Mouse (Mus musculus): ENCODE measurements around the gene Klf16. TPM values are rescaled to one million over a fixed set of nuclear protein-coding genes. Genes with fewer than 3 reads are reported as not detected.
A peak's percentile ranks its signal among the peaks of the same experiment; 100 is the strongest.

Gene Klf16
- polyA plus RNA-seq, 1 experiment = 8.7 TPM

- Histone ChIP-seq H3K27ac (ENCODE audit: insufficient read depth, low read depth, low read length) (no peak overlapping the region), H3K4me3 (ENCODE audit: insufficient read depth, low read depth, low read length) (no peak overlapping the region), H3K27me3 (replicated peaks; ENCODE audit: control insufficient read depth, insufficient read depth, low read length) (no peaks in the 10 kb centered on the region), H3K36me3 (ENCODE audit: control insufficient read depth, insufficient read depth, low read length) (no peaks in the 10 kb centered on the region), H3K4me1 (ENCODE audit: control insufficient read depth, insufficient read depth, low read length) (0 out of 2 replicates have a peak, but pooled peaks cover 5% of the 10 kb centered on the region)
- 72% methylated on average over 21 of the region's 21 CpGs for WGBS
- TF ChIP-seq POLR2A (IDR thresholded peaks at IDR 0.05; ENCODE audit: low read depth, low read length) = no peak
- TF ChIP-seq CTCF (conservative IDR thresholded peaks at IDR 0.05; ENCODE audit: insufficient read depth, insufficient read length, low read depth, low read length) = no peak
- DNase-seq = no peak
These were observed 27.8 kb downstream of the Klf16 start for GRCm38 (mm10) chr10:80549279-80549678.

GRCm38 (mm10) chr10:80548428-80549006 lies 28.6 kb downstream of the Klf16 start:
- DNase-seq = peak; percentile 63
- peak; percentile 76 for TF ChIP-seq CTCF (conservative IDR thresholded peaks at IDR 0.05; ENCODE audit: insufficient read depth, insufficient read length, low read depth, low read length)
- no peak for TF ChIP-seq POLR2A (IDR thresholded peaks at IDR 0.05; ENCODE audit: low read depth, low read length)
- H3K4me1 ChIP-seq (ENCODE audit: control insufficient read depth, insufficient read depth, low read length) = no peaks in the 10 kb centered on the region
- H3K27me3 ChIP-seq (replicated peaks; ENCODE audit: control insufficient read depth, insufficient read depth, low read length) = no peaks in the 10 kb centered on the region
- WGBS = 71% methylated on average over 10 of the region's 10 CpGs
- no peak overlapping the region for H3K27ac ChIP-seq (ENCODE audit: insufficient read depth, low read depth, low read length)
- no peak overlapping the region for H3K4me3 ChIP-seq (ENCODE audit: insufficient read depth, low read depth, low read length)
- 0 out of 2 replicates have a peak, but pooled peaks cover 2% of the 10 kb centered on the region for H3K36me3 ChIP-seq (ENCODE audit: control insufficient read depth, insufficient read depth, low read length)

DNA sequence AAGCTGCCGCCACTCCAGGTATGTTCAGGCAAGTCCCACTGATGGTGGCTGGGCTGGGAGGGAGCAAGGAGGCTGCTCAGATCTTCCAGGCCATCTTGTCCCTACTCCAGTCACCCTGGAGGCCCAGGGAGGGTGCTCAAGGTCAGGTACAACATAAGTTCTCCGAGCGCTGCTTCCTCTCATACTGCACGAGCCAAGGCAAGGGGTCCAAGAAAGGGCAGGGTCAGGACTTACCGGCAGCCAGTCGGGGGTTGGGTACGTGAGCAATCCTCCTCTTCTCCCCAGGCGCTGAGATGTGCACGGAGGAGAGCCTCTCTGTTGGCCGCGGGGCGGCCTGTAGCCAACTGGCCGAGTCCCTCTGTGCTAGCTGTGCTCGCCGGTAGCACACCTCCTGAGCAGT lies 29.6 kb downstream of the Klf16 start:
- no peak for TF ChIP-seq POLR2A (IDR thresholded peaks at IDR 0.05; ENCODE audit: low read depth, low read length)
- TF ChIP-seq CTCF (conservative IDR thresholded peaks at IDR 0.05; ENCODE audit: insufficient read depth, insufficient read length, low read depth, low read length) = no peak
- Histone ChIP-seq H3K27ac (ENCODE audit: insufficient read depth, low read depth, low read length) (no peak overlapping the region), H3K36me3 (ENCODE audit: control insufficient read depth, insufficient read depth, low read length) (peaks cover 3% of the 10 kb centered on the region; the same call in 1 of the 2 replicates), H3K27me3 (replicated peaks; ENCODE audit: control insufficient read depth, insufficient read depth, low read length) (no peaks in the 10 kb centered on the region), H3K4me1 (ENCODE audit: control insufficient read depth, insufficient read depth, low read length) (no peaks in the 10 kb centered on the region), H3K4me3 (ENCODE audit: insufficient read depth, low read depth, low read length) (no peak overlapping the region)
- 90% methylated on average over 15 of the region's 15 CpGs for WGBS
- DNase-seq = no peak

GRCm38 (mm10) chr10:80546945-80547344 lies 30.2 kb downstream of the Klf16 start:
- no peak for DNase-seq
- 94% methylated on average over 4 of the region's 4 CpGs for WGBS
- Histone ChIP-seq H3K27ac (ENCODE audit: insufficient read depth, low read depth, low read length) (no peak overlapping the region), H3K36me3 (ENCODE audit: control insufficient read depth, insufficient read depth, low read length) (peaks cover 3% of the 10 kb centered on the region; the same call in 1 of the 2 replicates), H3K27me3 (replicated peaks; ENCODE audit: control insufficient read depth, insufficient read depth, low read length) (no peaks in the 10 kb centered on the region), H3K4me1 (ENCODE audit: control insufficient read depth, insufficient read depth, low read length) (no peaks in the 10 kb centered on the region), H3K4me3 (ENCODE audit: insufficient read depth, low read depth, low read length) (no peak overlapping the region)
- no peak for TF ChIP-seq POLR2A (IDR thresholded peaks at IDR 0.05; ENCODE audit: low read depth, low read length)
- TF ChIP-seq CTCF (conservative IDR thresholded peaks at IDR 0.05; ENCODE audit: insufficient read depth, insufficient read length, low read depth, low read length) = no peak

GRCm38 (mm10) chr10:80545590-80545989 lies 31.5 kb downstream of the Klf16 start:
- WGBS = 91% methylated on average over 8 of the region's 8 CpGs
- no peak for DNase-seq
- TF ChIP-seq CTCF (conservative IDR thresholded peaks at IDR 0.05; ENCODE audit: insufficient read depth, insufficient read length, low read depth, low read length) = no peak
- no peak for TF ChIP-seq POLR2A (IDR thresholded peaks at IDR 0.05; ENCODE audit: low read depth, low read length)
- Histone ChIP-seq H3K36me3 (ENCODE audit: control insufficient read depth, insufficient read depth, low read length) (peaks cover 3% of the 10 kb centered on the region; the same call in 1 of the 2 replicates), H3K4me1 (ENCODE audit: control insufficient read depth, insufficient read depth, low read length) (no peaks in the 10 kb centered on the region), H3K27ac (ENCODE audit: insufficient read depth, low read depth, low read length) (no peak overlapping the region), H3K27me3 (replicated peaks; ENCODE audit: control insufficient read depth, insufficient read depth, low read length) (no peaks in the 10 kb centered on the region), H3K4me3 (ENCODE audit: insufficient read depth, low read depth, low read length) (no peak overlapping the region)

DNA sequence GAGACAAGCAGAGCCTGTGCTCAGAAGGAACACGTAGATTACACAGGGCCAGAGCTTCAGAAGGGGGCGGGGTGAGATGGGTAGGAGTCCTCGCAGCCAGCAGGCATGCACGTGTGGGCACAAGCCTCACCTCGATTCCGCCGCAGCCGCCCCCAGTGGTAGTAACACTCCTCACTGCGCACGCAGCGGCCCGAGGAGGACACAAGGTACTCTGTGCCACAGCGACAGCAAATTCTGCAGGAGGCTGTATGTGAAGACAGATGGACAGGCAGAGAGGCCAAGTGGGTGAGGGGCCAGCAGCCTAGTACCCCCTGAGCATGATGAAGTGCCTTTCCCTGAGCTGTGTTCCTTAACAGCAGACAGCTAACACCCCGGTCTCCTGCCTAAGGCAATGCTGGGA lies 33.2 kb downstream of the Klf16 start:
- Histone ChIP-seq H3K4me1 (ENCODE audit: control insufficient read depth, insufficient read depth, low read length) (no peaks in the 10 kb centered on the region), H3K27ac (ENCODE audit: insufficient read depth, low read depth, low read length) (no peak overlapping the region), H3K36me3 (ENCODE audit: control insufficient read depth, insufficient read depth, low read length) (peaks cover 3% of the 10 kb centered on the region; the same call in 1 of the 2 replicates), H3K27me3 (replicated peaks; ENCODE audit: control insufficient read depth, insufficient read depth, low read length) (no peaks in the 10 kb centered on the region), H3K4me3 (ENCODE audit: insufficient read depth, low read depth, low read length) (no peak overlapping the region)
- TF ChIP-seq CTCF (conservative IDR thresholded peaks at IDR 0.05; ENCODE audit: insufficient read depth, insufficient read length, low read depth, low read length) (no peak), POLR2A (IDR thresholded peaks at IDR 0.05; ENCODE audit: low read depth, low read length) (no peak)
- WGBS = 95% methylated on average over 14 of the region's 14 CpGs
- no peak for DNase-seq

DNA sequence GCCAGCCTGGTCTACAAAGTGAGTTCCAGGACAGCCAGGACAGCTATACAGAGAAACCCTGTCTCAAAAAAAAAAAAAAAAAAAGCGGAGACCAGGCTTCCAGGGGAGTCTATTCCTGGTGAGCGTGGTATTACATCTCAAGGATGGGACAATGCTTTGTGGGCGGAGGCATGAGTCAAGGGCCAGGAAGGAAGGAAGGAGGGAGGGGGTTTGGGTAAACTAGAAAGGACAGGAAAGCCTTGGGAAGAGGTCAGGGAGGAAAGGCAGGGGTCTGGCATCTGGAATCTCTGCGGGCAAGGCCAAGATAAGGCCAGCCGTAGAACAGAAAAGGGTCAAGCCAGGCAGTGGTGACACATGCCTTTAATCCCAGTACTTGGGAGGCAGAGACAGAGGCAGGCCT lies 37.6 kb downstream of the Klf16 start:
- TF ChIP-seq POLR2A (IDR thresholded peaks at IDR 0.05; ENCODE audit: low read depth, low read length) (no peak), CTCF (conservative IDR thresholded peaks at IDR 0.05; ENCODE audit: insufficient read depth, insufficient read length, low read depth, low read length) (no peak)

More for the DNA sequence above, 37.6 kb downstream of the Klf16 start:
- Histone ChIP-seq H3K4me3 (ENCODE audit: insufficient read depth, low read depth, low read length) (no peak overlapping the region), H3K27ac (ENCODE audit: insufficient read depth, low read depth, low read length) (no peak overlapping the region), H3K27me3 (replicated peaks; ENCODE audit: control insufficient read depth, insufficient read depth, low read length) (no peaks in the 10 kb centered on the region), H3K36me3 (ENCODE audit: control insufficient read depth, insufficient read depth, low read length) (peaks cover 3% of the 10 kb centered on the region; the same call in 1 of the 2 replicates), H3K4me1 (ENCODE audit: control insufficient read depth, insufficient read depth, low read length) (no peaks in the 10 kb centered on the region; the same call in 1 of the 2 replicates)
- 56% methylated on average over 5 of the region's 5 CpGs for WGBS
- DNase-seq = no peak

All from kidney, adult 2 months (tissue).